In the genomic region with DNA sequence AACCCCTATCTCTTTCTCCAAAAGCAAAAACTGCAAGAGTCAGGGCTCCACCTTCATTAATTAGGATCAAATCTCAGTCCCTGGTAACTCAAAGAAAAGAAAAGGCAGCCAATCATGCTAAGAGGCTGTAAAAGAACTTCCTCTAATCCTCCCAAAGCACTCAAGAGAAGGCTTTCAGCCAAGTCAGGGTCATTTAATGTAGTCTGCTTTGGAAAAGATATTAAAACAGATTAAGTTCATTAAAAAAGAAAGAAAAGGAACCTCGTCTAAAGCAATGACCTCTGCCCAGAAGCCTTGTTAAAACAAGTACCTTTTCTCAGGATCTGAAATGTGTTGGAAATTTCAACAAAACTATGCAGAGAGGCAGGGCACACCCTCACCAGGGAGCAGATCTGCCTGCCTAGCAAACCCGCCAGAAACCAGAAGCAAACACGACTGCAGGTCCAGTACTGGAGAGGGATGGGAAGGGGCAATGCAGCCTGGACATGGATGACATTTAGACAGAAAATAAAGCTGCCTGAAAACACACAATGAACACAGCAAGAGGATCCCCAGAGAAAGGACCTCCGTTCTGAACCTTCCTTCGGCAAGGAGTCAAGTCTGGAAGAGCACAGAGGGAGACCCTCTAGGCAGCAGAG, we compare ENCODE assay signal across 19 mouse cellular contexts.
A peak's percentile ranks its signal among the peaks of the same experiment; 100 is the strongest.
DNase-seq lines count a peak whose midpoint lies in the region; ATAC-seq and TF ChIP-seq lines count a peak whose summit lies in the region.
"Had no signal": no experiment of that assay in that cellular context is flagged by ENCODE, and none has a peak within 500 bp of the region (broad histone marks: within the 10 kb centered on the region; RNA-seq: fewer than 3 reads in every experiment).

No protein-coding gene starts in this region.

- TF ChIP-seq CTCF in kidney, postnatal 0 days (IDR thresholded peaks at IDR 0.05; ENCODE audit: low read depth): no peak
- no peak for TF ChIP-seq CTCF in brain, embryonic 14.5 days (IDR thresholded peaks at IDR 0.05; ENCODE audit: borderline replicate concordance, extremely low read depth, insufficient read depth, insufficient read length)

- no peaks in the 10 kb centered on the region for H3K27me3 ChIP-seq in embryonic facial prominence, embryonic 12.5 days
- H3K27me3 ChIP-seq in embryonic facial prominence, embryonic 10.5 days (replicated peaks; ENCODE audit: low read depth, poor library complexity, severe bottlenecking): peaks cover 20% of the 10 kb centered on the region
- H3K27me3 ChIP-seq in kidney, postnatal 0 days (ENCODE audit: insufficient read depth, low read length): no peaks in the 10 kb centered on the region
- H3K27me3 ChIP-seq in limb, embryonic 13.5 days: no peaks in the 10 kb centered on the region
- H3K27me3 ChIP-seq: hindbrain, embryonic 12.5 days; neural tube, embryonic 12.5 days had no signal

- no peak for ATAC-seq in embryonic facial prominence, embryonic 12.5 days (ENCODE audit: insufficient number of reproducible peaks, insufficient read depth, low FRiP score, low TSS enrichment)
- no peak for ATAC-seq in kidney, postnatal 0 days (replicated peaks; ENCODE audit: low FRiP score, low read depth)
- ATAC-seq in limb, embryonic 13.5 days (ENCODE audit: low FRiP score, low read depth): 0 out of 2 replicates have a peak, but pooled peaks have one; percentile 36
- ATAC-seq: lung, postnatal 0 days had no signal

- peak overlapping the region; percentile 64 for H3K27ac ChIP-seq in embryonic facial prominence, embryonic 12.5 days
- H3K27ac ChIP-seq in embryonic facial prominence, embryonic 10.5 days (replicated peaks): no peak overlapping the region; the same call in 1 of the 2 replicates
- H3K27ac ChIP-seq in kidney, postnatal 0 days: peak overlapping the region; percentile 44
- H3K27ac ChIP-seq in limb, embryonic 13.5 days: peak overlapping the region; percentile 44; the same call in 1 of the 2 replicates
- H3K27ac ChIP-seq: heart, adult 2 months; hindbrain, embryonic 12.5 days; midbrain, embryonic 10.5 days; neural tube, embryonic 12.5 days had no signal

- H3K36me3 ChIP-seq in embryonic facial prominence, embryonic 12.5 days: no peaks in the 10 kb centered on the region
- no peaks in the 10 kb centered on the region for H3K36me3 ChIP-seq in embryonic facial prominence, embryonic 10.5 days (replicated peaks)
- H3K36me3 ChIP-seq in kidney, postnatal 0 days (ENCODE audit: insufficient read depth, low read length): no peaks in the 10 kb centered on the region
- no peaks in the 10 kb centered on the region for H3K36me3 ChIP-seq in limb, embryonic 13.5 days
- H3K36me3 ChIP-seq: hindbrain, embryonic 12.5 days; midbrain, embryonic 10.5 days; neural tube, embryonic 12.5 days had no signal

- 40% methylated on average over 5 of the region's 5 CpGs for WGBS in embryonic facial prominence, embryonic 12.5 days
- 56% methylated on average over 5 of the region's 5 CpGs for WGBS in embryonic facial prominence, embryonic 10.5 days
- WGBS in kidney, postnatal 0 days: 42% methylated on average over 5 of the region's 5 CpGs
- WGBS in limb, embryonic 13.5 days: 39% methylated on average over 5 of the region's 5 CpGs

- no peak overlapping the region for H3K9ac ChIP-seq in embryonic facial prominence, embryonic 12.5 days
- no peak overlapping the region for H3K9ac ChIP-seq in kidney, postnatal 0 days (ENCODE audit: low read depth, low read length)
- no peak overlapping the region for H3K9ac ChIP-seq in limb, embryonic 13.5 days
- H3K9ac ChIP-seq: hindbrain, embryonic 12.5 days; neural tube, embryonic 12.5 days had no signal

- no peaks in the 10 kb centered on the region for H3K9me3 ChIP-seq in embryonic facial prominence, embryonic 12.5 days
- H3K9me3 ChIP-seq in embryonic facial prominence, embryonic 10.5 days: no peaks in the 10 kb centered on the region
- no peaks in the 10 kb centered on the region for H3K9me3 ChIP-seq in kidney, postnatal 0 days (replicated peaks; ENCODE audit: low read length)
- H3K9me3 ChIP-seq in limb, embryonic 13.5 days: no peaks in the 10 kb centered on the region
- H3K9me3 ChIP-seq: hindbrain, embryonic 12.5 days; midbrain, embryonic 10.5 days; neural tube, embryonic 12.5 days had no signal

- TF ChIP-seq POLR2A in brain, embryonic 14.5 days (IDR thresholded peaks at IDR 0.05; ENCODE audit: borderline replicate concordance, extremely low read depth, insufficient read depth, insufficient read length, poor library complexity, severe bottlenecking): no peak

- H3K4me1 ChIP-seq in embryonic facial prominence, embryonic 12.5 days: 0 out of 2 replicates have a peak, but pooled peaks cover 7% of the 10 kb centered on the region
- peaks cover 11% of the 10 kb centered on the region for H3K4me1 ChIP-seq in embryonic facial prominence, embryonic 10.5 days
- H3K4me1 ChIP-seq in kidney, postnatal 0 days (replicated peaks; ENCODE audit: insufficient read depth, low read length): 0 out of 2 replicates have a peak, but pooled peaks cover 4% of the 10 kb centered on the region
- H3K4me1 ChIP-seq in limb, embryonic 13.5 days: peaks cover 19% of the 10 kb centered on the region
- H3K4me1 ChIP-seq: hindbrain, embryonic 12.5 days; neural tube, embryonic 12.5 days had no signal

- H3K4me3 ChIP-seq in embryonic facial prominence, embryonic 12.5 days: no peak overlapping the region
- no peak overlapping the region for H3K4me3 ChIP-seq in embryonic facial prominence, embryonic 10.5 days
- no peak overlapping the region for H3K4me3 ChIP-seq in kidney, postnatal 0 days (replicated peaks; ENCODE audit: low read depth, low read length)
- H3K4me3 ChIP-seq in limb, embryonic 13.5 days: no peak overlapping the region
- H3K4me3 ChIP-seq: heart, adult 2 months; hindbrain, embryonic 12.5 days; midbrain, embryonic 10.5 days; neural tube, embryonic 12.5 days had no signal

- no peak overlapping the region for H3K4me2 ChIP-seq in embryonic facial prominence, embryonic 12.5 days (replicated peaks)
- H3K4me2 ChIP-seq in kidney, postnatal 0 days (ENCODE audit: low read length): no peak overlapping the region
- 0 out of 2 replicates have a peak overlapping the region, but pooled peaks have one; percentile 7 for H3K4me2 ChIP-seq in limb, embryonic 13.5 days (replicated peaks)
- H3K4me2 ChIP-seq: hindbrain, embryonic 12.5 days; neural tube, embryonic 12.5 days had no signal

- DNase-seq in embryonic facial prominence, embryonic 10.5 days (ENCODE audit: low spot score): no peak
- DNase-seq in kidney, postnatal 0 days (ENCODE audit: low spot score): peak; percentile 49
- DNase-seq in kidney, postnatal 4 days: no peak
- DNase-seq in brain, embryonic 14.5 days (ENCODE audit: low read depth): peak; percentile 70
- DNase-seq in cerebellum, adult 11 months: no peak
- DNase-seq: adrenal gland, postnatal 14 days; cerebellum, postnatal 10 days; gastrocnemius, postnatal 25 days; heart, adult 2 months; kidney, adult 18-20 months; kidney, postnatal 25 days; layer of hippocampus, postnatal 36 days; thymus, postnatal 25 days had no signal

Comparison
In these comparisons a context has a peak if more than half of its experiments do, and no peak if none do; other contexts are left out.
1. DNase-seq: peak in kidney, postnatal 0 days (single experiment) and brain, embryonic 14.5 days (single experiment); none in embryonic facial prominence, embryonic 10.5 days (single experiment), kidney, postnatal 4 days (0 of 2) and cerebellum, adult 11 months (single experiment).